Mouse (Mus musculus) midbrain, embryonic 11.5 days (tissue): Measurements from ENCODE around the gene 4930562C15Rik. TPM values are rescaled to one million over a fixed set of nuclear protein-coding genes. Genes with fewer than 3 reads are reported as not detected.

Experiments used
- ATAC-seq: fragments of 200-750 bp; cut with Nextera tagmentation; 2 replicates; pipeline ENCODE4 v1.8.0; 2017; ENCODE audit warnings: moderate TSS enrichment, moderate library complexity; ENCODE audit not compliant: low FRiP score
- DNase-seq: peaks from one replicate; pipeline ENCODE4 v3.0.0; 2015; ENCODE audit warnings: low spot score; ENCODE audit errors: missing footprints
- H3K27ac ChIP-seq: fragments of 300-500 bp; sonication (generic); 2 replicates; pipeline ENCODE4 v1.5.1; 2014; ENCODE audit warnings: low read depth, low read length
- H3K27me3 ChIP-seq: fragments of 300-500 bp; sonication (generic); 2 replicates; pipeline ENCODE4 v1.6.1; 2014; ENCODE audit warnings: mild to moderate bottlenecking, low read length, moderate library complexity, mixed read lengths; ENCODE audit not compliant: control insufficient read depth, insufficient read depth
- H3K36me3 ChIP-seq: fragments of 300-500 bp; sonication (generic); 2 replicates; pipeline ENCODE4 v1.6.1; 2014; ENCODE audit warnings: mild to moderate bottlenecking, low read length, moderate library complexity, mixed read lengths; ENCODE audit not compliant: control insufficient read depth, insufficient read depth
- H3K4me1 ChIP-seq: fragments of 300-500 bp; sonication (generic); 2 replicates; pipeline ENCODE4 v1.6.1; 2014; ENCODE audit warnings: low read length; ENCODE audit not compliant: control insufficient read depth, insufficient read depth
- H3K4me2 ChIP-seq: fragments of 300-500 bp; sonication (generic); 2 replicates; pipeline ENCODE4 v1.6.1; 2014; ENCODE audit warnings: mild to moderate bottlenecking, moderate library complexity
- H3K4me3 ChIP-seq: fragments of 300-500 bp; sonication (generic); 2 replicates; pipeline ENCODE4 v1.5.1; 2014; ENCODE audit warnings: low read depth, low read length
- H3K9ac ChIP-seq: fragments of 300-500 bp; sonication (generic); 2 replicates; pipeline ENCODE4 v1.6.1; 2014; ENCODE audit warnings: low read length
- H3K9me3 ChIP-seq: fragments of 300-500 bp; sonication (generic); 2 replicates; pipeline ENCODE4 v1.6.1; 2016; ENCODE audit warnings: low read length; ENCODE audit not compliant: control insufficient read depth
- WGBS: fragments of 180-500 bp; shearing (Covaris S2); extraction: QIAGEN DNeasy Blood & Tissue Kit; methylation state at CpG from one replicate; pipeline ENCODE4 v1.1.7; 2014; 5-methylcytosine and 5-hydroxymethylcytosine counted together
- polyA plus RNA-seq: library from polyadenylated mRNA; unstranded; fragments of >200 nt; fragmentation: Nextera tagmentation; extraction: Ambion mirVana; gene quantifications from 2 replicates; pipeline ENCODE4 v1.2.1, GENCODE M21; 2014

4930562C15Rik gene
- polyA plus RNA-seq, 1 experiment from 2014 or later = 0.29 TPM

DNA sequence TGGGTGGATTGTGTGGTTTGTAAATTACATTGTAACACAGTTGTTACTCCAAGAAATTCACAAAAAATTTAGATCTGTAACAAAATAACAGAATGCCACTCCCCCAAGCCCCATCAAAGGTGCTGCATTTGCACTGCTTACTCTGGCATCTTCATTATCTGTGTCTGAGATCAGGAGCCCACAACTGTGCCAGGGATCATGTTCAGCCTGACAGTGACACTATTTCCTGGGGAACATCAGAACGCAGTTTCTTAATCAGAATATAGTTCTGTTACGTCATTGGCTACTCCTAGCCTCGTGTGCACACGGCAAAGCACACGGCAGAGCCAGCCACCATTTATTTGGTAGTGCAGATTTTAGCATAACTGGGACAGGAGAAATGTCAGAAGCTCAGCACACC is 7.6 kb upstream of the 4930562C15Rik start:
- Histone ChIP-seq H3K4me2 (no peak overlapping the region), H3K9me3 (no peaks in the 10 kb centered on the region), H3K27ac (no peak overlapping the region), H3K27me3 (no peaks in the 10 kb centered on the region), H3K36me3 (no peaks in the 10 kb centered on the region), H3K9ac (no peak overlapping the region), H3K4me3 (no peak overlapping the region), H3K4me1 (no peaks in the 10 kb centered on the region)
- 85% methylated on average over 5 of the region's 5 CpGs for WGBS
- ATAC-seq = no peak
- DNase-seq = no peak

DNA sequence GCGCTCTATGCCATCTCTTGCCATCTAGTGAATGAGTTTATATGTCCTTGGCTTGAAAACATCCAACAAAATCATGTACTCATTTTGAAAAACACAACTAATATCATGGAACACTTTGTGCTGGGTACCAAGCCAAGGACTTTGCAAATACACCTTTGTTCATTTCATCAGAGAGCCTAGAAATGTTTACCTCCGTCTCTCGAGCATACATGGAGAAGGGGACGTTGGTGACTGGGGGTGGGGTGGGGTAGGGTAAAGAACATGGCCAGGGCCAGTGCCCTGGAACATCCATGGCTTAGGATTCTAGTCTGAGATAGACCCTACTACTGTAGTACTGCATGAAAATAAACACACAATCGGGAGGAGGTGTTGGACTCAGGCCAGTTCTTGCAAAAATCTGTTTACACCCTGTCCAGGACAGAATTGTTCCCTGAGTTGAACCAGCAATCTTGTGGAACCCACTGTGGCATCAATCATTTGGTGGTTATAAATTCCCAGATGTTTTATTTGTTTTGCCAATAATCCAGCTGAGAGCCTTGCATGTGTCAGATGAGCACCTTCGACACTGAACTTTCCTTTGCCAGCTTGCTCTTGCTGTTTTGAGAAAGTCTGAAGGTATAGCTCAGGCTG is 5.8 kb upstream of the 4930562C15Rik start:
- H3K36me3 ChIP-seq = no peaks in the 10 kb centered on the region
- no peaks in the 10 kb centered on the region for H3K9me3 ChIP-seq
- no peak overlapping the region for H3K4me2 ChIP-seq
- H3K4me1 ChIP-seq = no peaks in the 10 kb centered on the region
- H3K4me3 ChIP-seq = no peak overlapping the region
- WGBS = 88% methylated on average over 6 of the region's 6 CpGs
- no peak for DNase-seq
- no peak overlapping the region for H3K27ac ChIP-seq
- ATAC-seq = no peak
- no peak overlapping the region for H3K9ac ChIP-seq
- no peaks in the 10 kb centered on the region for H3K27me3 ChIP-seq

- Histone ChIP-seq H3K27me3 (no peaks in the 10 kb centered on the region), H3K9me3 (no peaks in the 10 kb centered on the region), H3K27ac (no peak overlapping the region), H3K4me2 (no peak overlapping the region), H3K4me3 (no peak overlapping the region), H3K36me3 (no peaks in the 10 kb centered on the region), H3K4me1 (no peaks in the 10 kb centered on the region), H3K9ac (no peak overlapping the region)
- WGBS = 76% methylated on average over 15 of the region's 15 CpGs
- no peak for DNase-seq
- no peak for ATAC-seq
Observed at GRCm38 (mm10) chr16:4831650-4832419, 3.4 kb upstream of the 4930562C15Rik start.

DNA sequence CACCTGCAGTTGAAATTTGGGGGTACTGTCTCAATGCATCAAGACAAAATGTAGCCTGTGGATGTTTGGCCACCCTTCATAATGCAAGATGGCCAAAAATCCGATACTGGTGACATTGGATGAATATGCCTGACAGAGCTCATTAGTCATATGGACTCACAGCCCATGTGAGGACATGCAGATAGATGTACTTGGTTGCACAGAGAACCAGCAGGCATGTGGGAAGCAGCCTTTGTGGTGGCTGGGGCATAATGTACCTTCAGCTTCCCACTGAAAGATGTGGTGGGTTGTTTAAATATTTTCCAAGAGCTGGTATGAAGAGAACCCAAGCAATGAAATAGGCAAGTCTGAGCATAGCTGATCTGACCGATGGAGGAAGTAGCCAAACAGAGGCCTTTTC is 1.4 kb upstream of the 4930562C15Rik start:
- no peak overlapping the region for H3K27ac ChIP-seq
- H3K4me3 ChIP-seq = no peak overlapping the region
- 74% methylated on average over 2 of the region's 2 CpGs for WGBS
- H3K4me1 ChIP-seq = no peaks in the 10 kb centered on the region
- H3K4me2 ChIP-seq = no peak overlapping the region
- H3K27me3 ChIP-seq = no peaks in the 10 kb centered on the region
- H3K9ac ChIP-seq = no peak overlapping the region
- DNase-seq (no peak), ATAC-seq (no peak)
- H3K9me3 ChIP-seq = no peaks in the 10 kb centered on the region
- H3K36me3 ChIP-seq = no peaks in the 10 kb centered on the region

DNA sequence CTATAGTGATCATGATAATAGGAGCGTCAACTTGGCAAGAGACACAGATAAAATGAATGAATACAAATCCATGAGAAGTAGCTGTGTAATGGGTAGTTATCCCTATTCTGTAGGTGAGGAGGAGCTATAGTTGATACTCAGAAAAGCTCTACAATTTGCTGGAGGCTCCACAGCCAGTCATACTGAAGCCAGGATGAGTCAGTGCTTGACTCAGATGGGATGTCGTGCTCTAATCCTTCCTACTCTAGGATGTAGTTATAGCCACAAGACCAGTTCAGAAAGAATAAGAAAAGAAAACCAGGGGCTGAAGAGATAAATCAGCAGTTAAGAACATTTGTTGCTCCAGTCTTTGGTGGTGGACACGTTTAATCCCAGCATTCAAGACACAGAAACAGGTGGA is 2.4 kb downstream of the 4930562C15Rik start:
- no peaks in the 10 kb centered on the region for H3K4me1 ChIP-seq
- H3K9ac ChIP-seq = no peak overlapping the region
- ATAC-seq (no peak), DNase-seq (no peak)
- H3K27ac ChIP-seq = no peak overlapping the region
- no peaks in the 10 kb centered on the region for H3K36me3 ChIP-seq
- H3K4me3 ChIP-seq = no peak overlapping the region
- H3K27me3 ChIP-seq = no peaks in the 10 kb centered on the region
- no peak overlapping the region for H3K4me2 ChIP-seq
- no peaks in the 10 kb centered on the region for H3K9me3 ChIP-seq
- WGBS = 81% methylated on average over 3 of the region's 3 CpGs

DNA sequence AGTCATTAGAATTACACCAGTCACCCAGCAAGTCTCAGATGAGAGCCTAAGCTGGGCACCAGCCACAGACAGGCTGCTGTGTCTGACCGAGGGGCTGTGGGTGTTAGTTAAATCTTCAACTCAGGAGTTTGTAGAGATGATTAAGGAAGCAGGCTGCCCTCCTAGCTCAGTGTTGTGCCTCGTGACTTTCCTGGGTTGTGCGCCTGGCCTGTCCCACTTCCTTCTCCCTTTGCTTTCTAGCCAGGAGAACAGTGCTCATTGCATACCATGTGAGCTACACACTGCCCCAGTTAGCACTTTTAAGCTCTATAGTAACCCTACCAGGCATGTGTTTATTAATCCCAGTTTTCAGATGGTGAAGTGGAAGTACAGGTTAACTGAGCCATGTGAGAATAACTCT is 4.3 kb downstream of the 4930562C15Rik start:
- WGBS = 78% methylated on average over 3 of the region's 3 CpGs
- no peaks in the 10 kb centered on the region for H3K4me1 ChIP-seq
- no peak overlapping the region for H3K4me2 ChIP-seq
- H3K27ac ChIP-seq = no peak overlapping the region
- no peaks in the 10 kb centered on the region for H3K9me3 ChIP-seq
- H3K4me3 ChIP-seq = no peak overlapping the region
- ATAC-seq (no peak), DNase-seq (no peak)
- no peaks in the 10 kb centered on the region for H3K36me3 ChIP-seq
- H3K9ac ChIP-seq = no peak overlapping the region
- no peaks in the 10 kb centered on the region for H3K27me3 ChIP-seq

- Histone ChIP-seq H3K27ac (no peak overlapping the region), H3K27me3 (no peaks in the 10 kb centered on the region), H3K4me3 (no peak overlapping the region), H3K4me1 (no peaks in the 10 kb centered on the region), H3K9me3 (no peaks in the 10 kb centered on the region), H3K9ac (no peak overlapping the region), H3K4me2 (no peak overlapping the region), H3K36me3 (no peaks in the 10 kb centered on the region)
- DNase-seq (no peak), ATAC-seq (no peak)
- WGBS = 84% methylated on average over 8 of the region's 8 CpGs
Observed at GRCm38 (mm10) chr16:4840231-4840630, 5.0 kb downstream of the 4930562C15Rik start.

- WGBS = 89% methylated on average over 3 of the region's 3 CpGs
- no peak for ATAC-seq
- H3K4me2 ChIP-seq = no peak overlapping the region
Observed at GRCm38 (mm10) chr16:4847041-4847440, 11.8 kb downstream of the 4930562C15Rik start.

DNA sequence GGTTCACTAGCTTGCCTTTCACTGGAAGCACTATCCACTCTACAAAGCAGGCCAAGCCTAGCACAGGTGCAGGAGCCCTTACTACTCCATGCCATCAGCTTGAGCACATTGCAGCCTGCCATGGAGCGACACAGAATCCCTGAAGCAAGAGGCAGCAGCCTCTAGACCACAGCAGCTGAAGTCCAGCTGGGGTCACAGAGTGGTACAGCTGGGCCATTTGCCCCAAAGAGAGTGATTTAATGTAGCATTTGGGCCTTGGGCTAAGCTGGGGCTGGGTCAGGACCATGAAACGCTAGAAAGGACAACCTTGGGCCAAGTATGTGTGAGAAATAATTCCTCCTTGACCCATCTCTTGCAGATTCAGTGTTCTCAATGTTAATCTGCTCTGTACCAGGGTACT is 12.9 kb downstream of the 4930562C15Rik start:
- H3K36me3 ChIP-seq = no peaks in the 10 kb centered on the region
- no peak overlapping the region for H3K4me3 ChIP-seq
- WGBS = 79% methylated on average over 2 of the region's 2 CpGs
- ATAC-seq = no peak
- DNase-seq = no peak
- no peaks in the 10 kb centered on the region for H3K4me1 ChIP-seq
- H3K27ac ChIP-seq = no peak overlapping the region
- no peaks in the 10 kb centered on the region for H3K9me3 ChIP-seq
- H3K4me2 ChIP-seq = no peak overlapping the region
- H3K9ac ChIP-seq = no peak overlapping the region
- no peaks in the 10 kb centered on the region for H3K27me3 ChIP-seq

More at GRCm38 (mm10) chr16:4847041-4847440, 11.8 kb downstream of the 4930562C15Rik start:
- H3K9ac ChIP-seq = no peak overlapping the region
- no peak overlapping the region for H3K4me3 ChIP-seq
- no peaks in the 10 kb centered on the region for H3K27me3 ChIP-seq
- no peaks in the 10 kb centered on the region for H3K4me1 ChIP-seq
- DNase-seq = no peak
- H3K9me3 ChIP-seq = no peaks in the 10 kb centered on the region
- H3K27ac ChIP-seq = no peak overlapping the region
- H3K36me3 ChIP-seq = no peaks in the 10 kb centered on the region
